Mouse (Mus musculus): Measurements from ENCODE around the gene Rps6ka3. TPM values are rescaled to one million over a fixed set of nuclear protein-coding genes. Genes with fewer than 3 reads are reported as not detected.

The Rps6ka3 gene
- total and polyA plus RNA-seq, 3 experiments: 6.9 to 16.7 (median 13.5) TPM

- Histone ChIP-seq H3K4me2 (ENCODE audit: insufficient read depth, low read depth, poor library complexity, severe bottlenecking) (peak overlapping the region; percentile 82), H3K27ac (ENCODE audit: insufficient read depth, low read depth) (peak overlapping the region; percentile 49; the same call in 1 of the 2 replicates), H3K9ac (ENCODE audit: insufficient read depth, low read depth) (peak overlapping the region; percentile 90), H3K27me3 (replicated peaks) (no peaks in the 10 kb centered on the region), H3K4me1 (ENCODE audit: control insufficient read depth in 1 of 2, insufficient read depth in 2 of 2) (peaks cover 2% of the 10 kb centered on the region in 2 experiments; a peak in 1 of 4 replicates), H3K79me2 (replicated peaks; ENCODE audit: control insufficient read depth, extremely low read depth, insufficient read depth, poor library complexity, severe bottlenecking) (peaks cover 12% of the 10 kb centered on the region; the same call in 1 of the 2 replicates), H3K4me3 (replicated peaks in 1 of 3; ENCODE audit: low read depth in 2 of 3, low read length in 2 of 3, poor library complexity in 1 of 3) (peak overlapping the region; percentile 67 to 95 (median 69)), H3K36me3 (replicated peaks in 1 of 2; ENCODE audit: control insufficient read depth in 1 of 2, insufficient read depth in 1 of 2, low read length in 1 of 2) (no peaks in the 10 kb centered on the region), H3K9me3 (replicated peaks; ENCODE audit: low read length) (no peaks in the 10 kb centered on the region)
- dilution Hi-C loops (cut with MboI; ENCODE audit: extremely low pct_ligation_motif_present, extremely low pct_unique_long_range_greater_than_20kb, low sequenced_read_pairs): no loop called here
- in situ Hi-C loops (cut with MboI; ENCODE audit: low pct_ligation_motif_present, low pct_unique_long_range_greater_than_20kb, low sequenced_read_pairs): loop anchor here (25.0 kb wide), 1 partner anchor 194 kb away; no protein-coding TSS in a partner anchor
- DNase-seq (ENCODE audit: extremely low read depth): no peak
- no peak for TF ChIP-seq USF2 (conservative IDR thresholded peaks at IDR 0.05; ENCODE audit: low read depth, low read length)
- peak; percentile 3; the same call in 1 of the 2 replicates for TF ChIP-seq SIN3A (IDR thresholded peaks at IDR 0.05; ENCODE audit: low read length)
Observed at GRCm38 (mm10) chrX:159256040-159256852, 46.1 kb downstream of the Rps6ka3 start.

GRCm38 (mm10) chrX:159256921-159257421 is 46.9 kb downstream of the Rps6ka3 start:
- peak; percentile 46 for DNase-seq (ENCODE audit: extremely low read depth)
- Histone ChIP-seq H3K27me3 (replicated peaks) (no peaks in the 10 kb centered on the region), H3K79me2 (replicated peaks; ENCODE audit: control insufficient read depth, extremely low read depth, insufficient read depth, poor library complexity, severe bottlenecking) (peaks cover 12% of the 10 kb centered on the region; the same call in 1 of the 2 replicates), H3K36me3 (replicated peaks in 1 of 2; ENCODE audit: control insufficient read depth in 1 of 2, insufficient read depth in 1 of 2, low read length in 1 of 2) (no peaks in the 10 kb centered on the region), H3K4me1 (ENCODE audit: control insufficient read depth in 1 of 2, insufficient read depth in 2 of 2) (peaks cover 2% of the 10 kb centered on the region in 2 experiments; a peak in 1 of 4 replicates), H3K4me3 (replicated peaks in 1 of 3; ENCODE audit: low read depth in 2 of 3, low read length in 2 of 3, poor library complexity in 1 of 3) (peak overlapping the region; percentile 67 to 95 (median 69)), H3K9ac (ENCODE audit: insufficient read depth, low read depth) (peak overlapping the region; percentile 90), H3K4me2 (ENCODE audit: insufficient read depth, low read depth, poor library complexity, severe bottlenecking) (peak overlapping the region; percentile 82), H3K27ac (ENCODE audit: insufficient read depth, low read depth) (no peak overlapping the region), H3K9me3 (replicated peaks; ENCODE audit: low read length) (no peaks in the 10 kb centered on the region)
- dilution Hi-C loops (cut with MboI; ENCODE audit: extremely low pct_ligation_motif_present, extremely low pct_unique_long_range_greater_than_20kb, low sequenced_read_pairs) (no loop called here), in situ Hi-C loops (cut with MboI; ENCODE audit: low pct_ligation_motif_present, low pct_unique_long_range_greater_than_20kb, low sequenced_read_pairs) (loop anchor here (25.0 kb wide), 1 partner anchor 195 kb away; no protein-coding TSS in a partner anchor)
- TF ChIP-seq USF2 (conservative IDR thresholded peaks at IDR 0.05; ENCODE audit: low read depth, low read length): no peak
- no peak for TF ChIP-seq ZNF384 (IDR thresholded peaks at IDR 0.05; ENCODE audit: low read depth, low read length)
- TF ChIP-seq BHLHE40 (IDR thresholded peaks at IDR 0.05; ENCODE audit: low read depth, low read length): 0 out of 2 replicates have a peak, but pooled peaks have one; percentile 23
- no peak for TF ChIP-seq RCOR1 (conservative IDR thresholded peaks at IDR 0.05; ENCODE audit: low read depth, low read length)

GRCm38 (mm10) chrX:159264681-159265080 is 54.6 kb downstream of the Rps6ka3 start:
- no peaks in the 10 kb centered on the region for H3K27me3 ChIP-seq (replicated peaks)
- peak; percentile 32 for DNase-seq (ENCODE audit: extremely low read depth)
- no peaks in the 10 kb centered on the region for H3K4me1 ChIP-seq (ENCODE audit: control insufficient read depth in 1 of 2, insufficient read depth in 2 of 2)
- H3K27ac ChIP-seq (ENCODE audit: insufficient read depth, low read depth): no peak overlapping the region
- no peak overlapping the region for H3K4me3 ChIP-seq (replicated peaks in 1 of 3; ENCODE audit: low read depth in 2 of 3, low read length in 2 of 3, poor library complexity in 1 of 3)
- in situ Hi-C loops (cut with MboI; ENCODE audit: low pct_ligation_motif_present, low pct_unique_long_range_greater_than_20kb, low sequenced_read_pairs): loop anchor here (25.0 kb wide), 1 partner anchor 202 kb away; no protein-coding TSS in a partner anchor
- no peak overlapping the region for H3K4me2 ChIP-seq (ENCODE audit: insufficient read depth, low read depth, poor library complexity, severe bottlenecking)
- H3K79me2 ChIP-seq (replicated peaks; ENCODE audit: control insufficient read depth, extremely low read depth, insufficient read depth, poor library complexity, severe bottlenecking): no peaks in the 10 kb centered on the region
- no peak overlapping the region for H3K9ac ChIP-seq (ENCODE audit: insufficient read depth, low read depth)
- no peaks in the 10 kb centered on the region for H3K9me3 ChIP-seq (replicated peaks; ENCODE audit: low read length)
- dilution Hi-C loops (cut with MboI; ENCODE audit: extremely low pct_ligation_motif_present, extremely low pct_unique_long_range_greater_than_20kb, low sequenced_read_pairs): no loop called here
- no peak for TF ChIP-seq PAX5 (IDR thresholded peaks at IDR 0.05; ENCODE audit: low read length)
- TF ChIP-seq USF2 (conservative IDR thresholded peaks at IDR 0.05; ENCODE audit: low read depth, low read length): no peak
- peak; percentile 36 to 62; a peak in 3 of 4 replicates for TF ChIP-seq CTCF (conservative IDR thresholded peaks at IDR 0.05 in 1 of 2, IDR thresholded peaks at IDR 0.05 in 1 of 2; ENCODE audit: low read depth in 2 of 2, low read length in 2 of 2)
- TF ChIP-seq ZC3H11A (IDR thresholded peaks at IDR 0.05; ENCODE audit: low read depth, low read length): no peak
- no peak for TF ChIP-seq MAZ (IDR thresholded peaks at IDR 0.05; ENCODE audit: low read depth, low read length)
- no peak for TF ChIP-seq MXI1 (IDR thresholded peaks at IDR 0.05; ENCODE audit: low read depth, low read length)
- TF ChIP-seq E2F4 (IDR thresholded peaks at IDR 0.05; ENCODE audit: insufficient replicate concordance, low read depth, low read length): no peak
- peak; percentile 34; the same call in 1 of the 2 replicates for TF ChIP-seq SMC3 (IDR thresholded peaks at IDR 0.05; ENCODE audit: low read depth, low read length)
- TF ChIP-seq ETS1 (conservative IDR thresholded peaks at IDR 0.05; ENCODE audit: low read depth, low read length): no peak
- TF ChIP-seq ZNF384 (IDR thresholded peaks at IDR 0.05; ENCODE audit: low read depth, low read length): no peak
- no peak for TF ChIP-seq MYC (IDR thresholded peaks at IDR 0.05; ENCODE audit: low read depth, low read length)
- no peak for TF ChIP-seq CHD2 (IDR thresholded peaks at IDR 0.05; ENCODE audit: low read length)
- TF ChIP-seq RAD21 (IDR thresholded peaks at IDR 0.05; ENCODE audit: low read depth, low read length): peak; percentile 55
- TF ChIP-seq MAX (IDR thresholded peaks at IDR 0.05; ENCODE audit: low read length): no peak
- TF ChIP-seq ELF1 (IDR thresholded peaks at IDR 0.05; ENCODE audit: low read depth, low read length): no peak
- H3K36me3 ChIP-seq (replicated peaks in 1 of 2; ENCODE audit: control insufficient read depth in 1 of 2, insufficient read depth in 1 of 2, low read length in 1 of 2): no peaks in the 10 kb centered on the region
